Mouse (Mus musculus): Measurements from ENCODE around the gene Fam240b.
A peak's percentile ranks its signal among the peaks of the same experiment; 100 is the strongest.
"Not testable (repeated sequence)": the region's sequence is repeated elsewhere in the genome, so short reads cannot be mapped to it uniquely, and the experiment has no call there.

Gene Fam240b

DNA sequence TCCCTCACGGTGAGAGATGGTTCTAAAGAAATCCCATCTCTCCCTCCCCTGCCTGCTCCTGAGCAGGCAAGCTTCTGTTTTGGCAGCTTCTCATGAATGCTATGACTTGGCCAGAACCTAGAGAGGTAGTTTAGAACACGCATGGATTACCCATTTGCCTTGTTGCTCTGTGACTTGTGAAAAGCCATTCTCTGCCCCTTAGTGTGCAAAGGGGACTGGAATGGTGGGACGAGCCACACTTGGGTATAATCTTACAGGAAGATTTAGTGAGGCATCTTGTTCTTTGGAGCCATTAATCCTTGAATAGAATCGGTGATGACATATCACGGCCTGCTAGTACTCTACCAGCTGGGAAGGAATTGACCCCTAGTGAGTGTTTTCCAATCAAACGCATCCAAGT, at the start of gene Fam240b:
Gene Fam240b, minus strand, starts transcription at position 101 of the 400 bp plus-strand sequence.
- DNase-seq (ENCODE audit: low spot score in 2 of 2) = no peak

DNA sequence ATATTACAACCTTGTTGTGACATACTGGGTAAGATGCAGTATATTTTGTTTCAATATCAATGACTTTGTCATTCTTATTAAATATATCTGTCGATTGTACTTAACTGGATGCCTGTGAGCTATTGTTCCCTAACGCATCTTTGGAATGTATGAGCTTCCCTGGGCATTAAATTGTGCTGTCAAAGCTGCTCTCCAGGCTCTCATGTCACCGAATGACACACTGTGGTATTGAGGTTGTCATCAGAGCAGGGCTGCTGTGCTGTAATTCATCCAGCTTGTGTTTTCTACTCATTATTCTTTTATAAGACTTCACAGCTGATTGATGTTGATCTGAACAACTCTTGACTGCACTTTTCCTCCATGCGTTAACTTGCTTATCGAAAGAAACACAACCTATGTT, 32.5 kb upstream of the Fam240b start:
- no peak for DNase-seq (ENCODE audit: low spot score in 2 of 2)

DNA sequence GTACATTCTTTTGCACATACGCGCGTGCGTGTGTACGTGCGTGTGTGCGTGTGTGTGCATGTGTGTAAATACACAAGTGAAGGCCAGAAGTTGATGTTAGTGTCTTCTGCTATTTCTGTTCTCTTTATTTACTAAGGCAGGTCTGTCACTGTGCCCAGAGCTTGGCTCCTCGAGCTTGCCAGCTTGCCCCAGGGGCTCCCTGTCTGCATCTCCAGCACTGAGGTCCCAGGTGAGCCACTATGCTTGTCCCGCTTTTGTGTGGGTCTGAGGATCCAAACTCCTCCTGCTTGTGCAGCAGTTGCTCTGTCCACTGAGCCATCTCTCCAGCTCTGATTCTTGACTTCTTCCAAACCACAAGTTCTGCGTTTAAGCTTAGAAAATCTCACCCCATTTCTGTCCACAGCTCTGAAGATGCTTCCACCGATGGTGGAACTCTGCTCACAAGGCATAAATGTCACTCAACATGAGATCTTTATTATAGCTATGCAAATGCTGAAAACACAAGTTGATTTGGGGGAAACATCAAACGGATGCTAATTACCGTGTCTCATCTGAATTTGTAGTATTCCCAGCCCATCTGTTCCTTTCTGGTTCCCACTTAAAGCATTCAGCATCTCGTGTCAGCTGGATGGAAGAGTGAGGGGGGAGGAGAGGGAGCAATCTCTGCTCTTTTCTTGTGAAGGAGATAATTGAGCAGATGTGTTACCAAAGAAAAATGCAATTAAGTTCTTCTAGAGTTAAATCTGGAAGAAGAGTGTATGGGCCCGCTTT, 29.1 kb upstream of the Fam240b start:
- peak; percentile 1 to 39 for DNase-seq (ENCODE audit: low spot score in 2 of 2)

DNA sequence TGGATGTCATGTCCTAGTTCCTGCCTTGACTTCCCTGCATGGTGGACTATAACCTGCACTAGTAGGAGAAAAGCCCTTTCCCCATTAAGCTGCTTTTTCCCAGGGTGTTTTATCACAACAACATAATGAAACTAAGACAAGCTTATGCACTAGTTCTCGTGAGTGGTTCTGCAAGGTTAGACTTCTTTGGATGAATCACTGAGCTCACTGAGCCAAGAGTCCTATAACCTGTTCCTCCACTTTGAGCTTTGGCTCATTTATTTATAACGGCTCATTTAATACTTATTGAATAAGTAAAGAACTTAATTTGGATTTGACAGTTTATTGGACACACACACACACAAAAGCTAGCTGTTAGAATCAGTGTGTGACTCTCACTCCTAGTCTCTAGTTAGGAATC, 16.7 kb upstream of the Fam240b start:
- DNase-seq (ENCODE audit: low spot score in 2 of 2) = no peak

DNA sequence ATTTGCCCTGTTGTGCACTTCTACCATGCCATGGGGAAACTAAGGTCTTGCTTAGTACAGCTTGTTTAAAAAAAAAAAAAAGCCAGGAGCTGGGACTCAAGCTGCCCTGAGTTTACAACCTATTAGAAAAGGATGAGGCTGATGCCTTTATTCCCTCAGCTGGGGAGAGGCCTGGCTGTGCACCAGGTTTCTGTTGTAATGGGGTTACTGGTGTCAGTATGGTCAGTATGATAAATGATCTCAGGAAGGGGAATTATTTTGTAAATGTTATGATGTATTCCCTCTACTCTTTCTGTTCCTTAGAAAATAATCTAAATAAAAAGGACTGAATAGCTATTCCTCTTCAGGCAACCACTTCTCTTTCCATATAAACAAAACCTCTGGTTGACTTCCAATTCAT, 14.0 kb upstream of the Fam240b start:
- no peak for DNase-seq (ENCODE audit: low spot score in 2 of 2)

DNA sequence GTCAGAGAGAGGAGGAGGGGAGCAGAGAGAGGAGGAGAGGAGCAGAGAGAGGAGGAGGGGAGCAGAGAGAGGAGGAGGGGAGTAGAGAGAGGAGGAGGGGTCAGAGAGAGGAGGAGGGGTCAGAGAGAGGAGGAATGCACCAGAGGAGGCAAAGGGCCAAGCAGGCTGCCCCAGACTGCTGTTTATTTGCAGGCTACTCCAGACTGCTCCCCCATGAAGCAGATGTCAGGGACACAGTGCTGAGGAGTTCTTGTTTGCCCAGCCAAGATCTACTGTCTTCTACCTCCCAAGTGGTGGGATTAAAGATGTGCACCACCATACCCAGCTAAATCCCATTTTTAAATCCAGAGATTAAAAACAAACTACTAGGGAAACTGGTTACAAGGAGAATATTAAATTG, 9.8 kb upstream of the Fam240b start:
- DNase-seq (ENCODE audit: low spot score in 2 of 2) = no peak

DNA sequence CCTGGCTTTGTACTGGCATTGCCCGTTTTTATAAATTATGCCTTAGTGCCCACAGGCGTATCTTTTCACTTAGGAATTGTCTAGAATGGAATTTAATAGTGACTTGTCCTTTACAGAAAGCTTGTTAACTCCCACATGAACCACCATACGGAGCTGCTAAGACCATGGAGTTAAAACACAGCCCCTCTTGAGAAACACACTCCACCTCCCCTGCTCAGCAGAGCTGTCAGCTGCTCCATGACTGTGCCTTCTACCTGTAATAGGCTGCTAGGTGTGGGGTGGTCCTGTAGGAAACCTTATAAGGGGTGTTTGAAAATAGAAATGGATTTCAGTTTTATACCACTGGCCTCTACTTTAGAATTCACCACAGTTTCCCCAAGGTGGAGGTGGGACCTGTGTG, 5.2 kb upstream of the Fam240b start:
- no peak for DNase-seq (ENCODE audit: low spot score in 2 of 2)

DNA sequence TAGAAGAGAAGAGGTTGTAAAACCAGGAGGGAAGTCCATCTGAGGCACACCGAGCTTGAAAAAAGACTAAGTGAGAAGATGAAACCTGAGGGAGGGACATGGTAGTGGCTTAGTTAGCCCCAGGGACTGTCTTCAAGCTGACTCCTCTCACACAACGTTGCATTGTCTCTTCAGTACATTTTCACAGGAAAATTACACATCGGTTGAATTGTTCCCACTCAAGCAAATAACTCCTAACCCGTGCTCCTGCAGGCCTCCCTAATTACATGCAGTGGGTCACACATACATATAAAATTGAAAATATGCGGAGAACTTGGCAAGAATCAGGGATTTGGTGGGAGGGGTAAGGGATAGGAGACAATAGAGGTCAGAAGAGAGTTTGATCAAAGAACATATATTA, 4.0 kb downstream of the Fam240b start:
- DNase-seq (ENCODE audit: low spot score in 2 of 2) = no peak

DNA sequence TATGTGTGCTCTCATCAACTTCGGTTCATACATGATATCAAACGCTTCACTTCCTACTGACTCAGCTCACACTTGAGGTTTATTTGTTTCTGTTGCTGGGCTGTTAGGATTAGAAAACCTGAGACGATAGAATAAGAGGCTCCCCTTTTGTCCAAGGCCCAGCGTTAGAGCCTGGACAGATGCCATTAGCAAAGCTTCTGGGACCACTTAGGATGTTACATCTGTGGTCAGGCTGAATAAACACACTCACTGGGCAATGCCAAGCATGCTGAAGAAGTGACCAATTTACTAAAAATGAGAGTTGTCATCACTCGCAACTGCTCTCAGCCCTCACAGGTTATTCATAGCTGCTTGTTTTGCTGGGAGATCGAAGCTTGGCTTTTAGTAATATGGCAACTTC, 7.7 kb downstream of the Fam240b start:
- no peak for DNase-seq (ENCODE audit: low spot score in 2 of 2)

DNA sequence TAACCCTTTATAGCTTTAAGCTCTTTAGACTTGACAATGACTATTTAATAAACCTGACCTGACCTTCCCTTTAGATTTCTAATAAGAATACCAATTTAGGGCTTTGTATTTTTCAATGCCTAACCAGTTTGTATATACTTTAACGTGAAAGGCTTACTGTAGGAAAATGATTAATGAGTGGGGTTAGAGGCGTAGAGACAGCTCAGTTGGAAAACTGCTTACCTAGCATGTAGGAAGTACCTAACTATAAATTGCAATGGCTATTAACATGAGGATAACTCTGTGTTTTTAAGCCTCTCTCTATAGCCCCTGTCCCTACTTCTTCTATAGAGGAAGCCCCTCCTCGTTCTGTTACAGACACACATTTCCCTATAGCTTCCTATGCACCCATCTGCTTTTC, 17.6 kb downstream of the Fam240b start:
- no peak for DNase-seq (ENCODE audit: low spot score in 2 of 2)

DNA sequence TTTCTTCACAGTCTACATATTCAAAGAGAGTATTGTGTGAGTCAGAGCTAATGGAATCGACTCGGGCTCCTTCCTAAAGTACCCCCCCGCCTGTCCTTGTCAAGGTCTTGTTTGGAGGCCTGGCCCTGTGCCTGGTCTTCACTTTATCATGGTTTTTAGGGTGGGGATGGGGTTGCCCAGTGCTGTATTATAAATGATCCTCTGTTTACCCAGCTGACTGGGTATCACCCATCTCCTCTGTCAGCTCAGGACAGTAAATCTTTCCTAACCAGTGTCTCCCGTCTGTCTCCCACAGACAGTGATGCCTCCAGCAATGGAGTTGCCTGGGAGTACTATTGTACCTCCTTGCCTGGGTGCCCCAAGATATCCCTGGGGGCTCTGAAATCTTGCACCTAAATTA, 19.6 kb downstream of the Fam240b start:
- no peak for DNase-seq (ENCODE audit: low spot score in 2 of 2)

DNA sequence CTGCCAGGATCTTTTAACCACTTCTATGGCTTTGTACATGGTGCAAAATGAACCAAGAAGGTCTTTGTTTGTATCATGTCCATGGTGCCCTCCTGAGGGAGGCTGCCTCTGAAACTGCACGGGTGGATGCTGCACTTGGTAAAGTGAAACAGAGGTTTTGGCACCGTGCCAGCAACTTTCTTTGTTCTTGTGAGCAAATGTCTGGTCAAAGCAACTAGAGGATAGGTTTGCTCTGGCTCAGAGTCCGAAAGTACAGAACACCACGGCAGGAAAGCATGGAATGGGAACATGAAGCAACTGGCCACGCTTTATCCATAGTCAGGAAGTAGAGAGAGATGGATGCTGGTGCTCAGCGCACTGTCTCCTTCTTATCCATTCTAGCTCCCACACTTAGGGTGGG, 29.7 kb downstream of the Fam240b start:
- DNase-seq (ENCODE audit: low spot score in 2 of 2) = no peak

DNA sequence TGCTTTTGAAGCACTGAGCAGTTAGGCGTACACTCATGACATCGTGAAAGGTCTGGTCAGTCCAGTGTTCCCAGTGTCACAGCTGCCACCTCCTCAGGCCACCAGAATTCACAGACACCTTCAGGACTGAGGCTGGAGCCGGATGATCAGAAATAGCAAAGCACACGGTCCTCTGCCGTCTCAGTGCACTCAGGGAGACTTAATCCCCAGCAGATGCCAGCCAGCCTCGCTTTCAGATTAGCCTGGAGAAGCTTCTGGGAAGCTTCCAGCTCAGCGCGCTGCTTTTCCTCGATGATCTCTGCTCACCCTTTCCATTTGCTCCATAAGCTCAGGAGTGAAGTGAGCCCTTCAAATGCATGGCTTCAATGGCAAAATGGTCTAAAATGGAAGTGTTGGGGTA, 32.4 kb downstream of the Fam240b start:
- no peak for DNase-seq (ENCODE audit: low spot score in 2 of 2)

DNA sequence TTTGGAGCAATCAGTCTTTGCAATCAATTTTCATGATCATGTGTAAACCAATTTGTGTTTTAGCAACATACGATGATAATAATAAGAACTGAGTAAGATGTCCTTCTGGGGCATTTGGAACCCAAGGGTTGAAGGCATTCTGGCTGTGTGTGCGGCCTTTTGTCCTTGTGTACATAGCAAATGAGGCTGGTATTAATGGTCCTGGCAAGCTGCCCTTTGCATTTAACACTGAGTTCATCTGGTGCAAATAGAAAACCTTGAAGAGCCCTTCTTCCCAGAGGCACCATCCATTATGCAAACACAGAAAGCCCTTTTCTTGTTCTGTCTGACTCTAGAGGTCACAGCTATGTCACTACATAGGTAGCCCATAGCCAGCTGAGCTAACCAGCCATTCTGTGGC, 35.0 kb downstream of the Fam240b start:
- DNase-seq (ENCODE audit: low spot score in 2 of 2) = no peak

DNA sequence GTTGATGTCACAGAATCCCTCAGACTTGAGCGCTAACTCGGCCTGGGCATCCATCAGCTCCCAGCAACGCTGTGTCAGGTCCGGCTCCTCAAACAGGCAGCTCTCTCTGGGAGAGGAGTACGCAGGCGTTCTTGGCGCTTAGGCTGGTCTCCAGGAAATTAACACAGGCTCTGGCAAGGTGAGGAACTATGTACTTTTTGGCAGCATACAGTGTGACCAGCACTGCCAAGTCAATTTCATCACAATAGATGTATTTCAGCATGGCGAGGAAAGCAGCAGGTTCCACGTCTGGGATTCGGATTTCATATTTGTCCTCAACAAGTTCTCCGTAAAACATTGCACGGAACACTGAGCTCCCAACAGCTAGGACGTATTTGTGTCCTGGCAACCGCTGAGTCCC, 39.4 kb downstream of the Fam240b start:
- DNase-seq (ENCODE audit: low spot score in 2 of 2) = no peak

DNA sequence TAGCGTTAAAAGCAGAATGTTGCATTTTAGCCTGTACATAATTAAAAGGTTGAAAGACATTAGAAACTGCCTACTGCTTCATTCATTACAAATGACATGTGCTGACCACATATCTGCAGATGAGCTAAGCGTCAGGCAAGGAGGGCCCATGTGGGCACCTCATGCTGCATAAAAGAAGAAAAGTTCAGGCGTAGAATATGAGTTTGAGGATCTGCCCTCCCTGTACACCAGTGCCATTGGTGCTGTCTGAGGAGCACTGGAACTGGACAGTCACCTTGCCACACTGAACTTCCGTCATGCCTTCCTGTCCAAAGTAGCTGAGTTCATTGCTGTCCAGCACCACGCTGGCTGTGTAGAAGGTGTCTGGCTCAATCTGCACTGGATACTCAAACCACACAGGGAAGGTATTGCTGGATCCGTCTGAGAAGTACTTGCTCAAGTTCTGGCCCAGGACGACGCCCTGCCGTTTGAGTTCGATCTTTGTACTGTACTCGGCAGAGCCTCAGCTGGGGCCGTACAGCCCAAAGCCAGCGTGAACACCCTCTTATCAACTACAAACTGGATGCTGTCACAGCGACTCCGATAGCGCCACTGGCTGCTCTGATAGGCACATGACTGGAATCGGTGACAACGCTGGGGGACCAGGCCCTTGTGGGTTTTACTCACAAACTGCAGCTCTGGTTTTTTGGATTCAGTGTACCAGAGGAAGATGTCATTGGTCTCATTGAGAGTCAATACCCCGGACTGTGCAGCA, 40.2 kb downstream of the Fam240b start:
- DNase-seq (ENCODE audit: low spot score in 2 of 2) = not testable (repeated sequence)

DNA sequence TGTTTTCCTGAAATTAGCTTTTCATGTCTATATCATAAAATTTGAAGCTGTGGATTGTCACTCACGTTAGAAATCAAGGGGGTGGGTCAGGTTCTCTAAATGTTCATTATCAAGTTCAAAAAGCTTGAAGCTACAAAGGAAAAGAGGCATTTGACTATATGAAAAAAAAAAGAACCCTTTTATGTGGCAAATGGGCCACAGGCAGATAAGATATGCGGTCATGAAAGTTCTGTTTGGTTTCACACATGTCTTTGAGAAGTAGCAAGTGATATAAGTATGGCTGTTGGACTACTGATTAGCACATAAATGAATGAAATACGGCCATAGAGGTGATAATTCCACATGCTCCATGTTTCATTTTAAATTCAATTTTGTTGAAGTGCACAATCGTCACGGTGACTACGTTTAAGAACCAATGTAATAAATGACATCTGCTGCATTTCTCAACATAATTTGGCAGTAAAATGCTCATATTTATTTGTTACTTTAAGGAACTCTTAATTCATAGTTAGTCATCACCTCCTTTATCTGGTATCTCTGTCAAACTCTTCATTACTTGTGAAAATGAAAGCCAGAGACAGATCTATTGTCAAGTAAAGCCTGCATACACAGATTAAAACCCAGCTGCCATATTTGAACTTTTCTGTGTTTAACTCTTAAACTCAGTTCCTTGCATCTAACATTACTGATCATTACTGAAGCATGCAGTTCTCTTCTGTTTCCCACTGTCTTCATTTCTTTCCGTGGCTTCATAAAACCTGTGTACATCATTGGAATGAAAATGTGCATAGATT, 47.4 kb downstream of the Fam240b start:
- no peak for DNase-seq (ENCODE audit: low spot score in 2 of 2)

DNA sequence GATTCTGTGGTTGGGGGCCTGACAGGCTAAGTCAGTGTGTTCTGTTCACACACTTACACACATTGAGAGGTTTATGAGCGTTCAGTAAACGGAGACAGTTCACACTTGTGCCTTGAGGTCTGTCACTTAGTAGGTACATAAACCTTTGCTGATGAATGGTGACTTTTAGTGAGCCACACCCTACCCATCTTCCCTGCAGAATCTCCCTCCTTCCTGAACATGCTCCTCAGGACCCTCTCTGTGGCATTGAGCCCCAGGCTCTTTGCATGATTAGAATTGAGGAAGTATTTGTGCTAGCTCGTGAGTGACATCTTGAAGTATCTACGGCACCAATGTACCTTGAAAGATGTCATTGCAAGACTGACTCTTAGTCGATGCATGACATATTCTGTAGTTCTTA, 48.9 kb downstream of the Fam240b start:
- no peak for DNase-seq (ENCODE audit: low spot score in 2 of 2)

DNA sequence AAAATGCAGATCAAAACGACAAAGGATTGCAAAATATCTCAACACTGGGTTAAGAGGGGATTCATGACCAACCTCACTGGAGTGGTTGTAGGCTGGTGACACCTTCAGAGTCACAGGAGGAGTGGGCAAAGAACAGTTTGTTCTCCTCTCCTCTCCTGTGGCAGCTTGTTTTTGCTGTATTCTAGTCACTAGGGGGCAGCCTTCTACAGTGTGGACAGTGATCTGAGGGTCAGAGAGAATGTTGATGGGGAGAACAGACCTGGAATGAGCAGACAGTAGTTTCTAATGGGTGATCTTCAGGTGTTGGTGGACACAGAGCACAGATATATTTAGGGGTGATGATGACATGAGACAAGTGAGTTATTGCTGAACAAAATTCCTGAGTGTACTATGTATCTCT, 49.6 kb downstream of the Fam240b start:
- DNase-seq (ENCODE audit: low spot score in 2 of 2) = peak in 1 of 2 experiments; percentile 43

DNA sequence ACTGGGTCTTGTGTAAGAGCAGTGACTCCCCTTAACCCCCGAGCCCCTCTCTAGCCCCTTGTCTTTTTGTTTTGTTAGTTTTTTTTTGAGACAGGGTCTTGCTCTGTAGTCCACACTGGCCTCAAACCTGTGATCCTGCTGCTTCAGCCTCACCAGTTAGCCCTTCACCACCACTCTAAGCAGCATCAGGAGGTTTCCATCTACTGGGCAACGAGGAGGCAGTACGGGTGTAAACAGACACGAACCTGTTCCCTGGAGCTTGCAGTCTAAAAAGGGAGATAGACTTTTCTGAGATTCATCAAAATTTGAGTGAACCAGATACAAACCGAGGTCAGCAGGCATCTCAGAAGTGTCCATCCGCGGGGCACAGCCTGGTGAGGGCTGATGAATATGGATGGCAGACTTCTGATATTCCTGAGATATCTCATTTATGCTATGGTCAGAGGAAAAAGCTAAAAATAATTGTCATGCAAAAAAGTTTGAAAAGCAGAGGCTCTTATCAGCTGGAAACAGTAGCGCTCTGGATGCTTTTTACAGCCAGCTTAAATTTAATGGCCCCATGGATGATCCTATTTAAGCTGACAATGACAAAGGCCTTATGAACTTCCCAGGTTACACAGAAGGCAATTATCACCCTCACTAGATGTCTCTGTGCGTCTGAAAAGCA, 52.2 kb downstream of the Fam240b start:
- DNase-seq (ENCODE audit: low spot score in 2 of 2) = no peak

DNA sequence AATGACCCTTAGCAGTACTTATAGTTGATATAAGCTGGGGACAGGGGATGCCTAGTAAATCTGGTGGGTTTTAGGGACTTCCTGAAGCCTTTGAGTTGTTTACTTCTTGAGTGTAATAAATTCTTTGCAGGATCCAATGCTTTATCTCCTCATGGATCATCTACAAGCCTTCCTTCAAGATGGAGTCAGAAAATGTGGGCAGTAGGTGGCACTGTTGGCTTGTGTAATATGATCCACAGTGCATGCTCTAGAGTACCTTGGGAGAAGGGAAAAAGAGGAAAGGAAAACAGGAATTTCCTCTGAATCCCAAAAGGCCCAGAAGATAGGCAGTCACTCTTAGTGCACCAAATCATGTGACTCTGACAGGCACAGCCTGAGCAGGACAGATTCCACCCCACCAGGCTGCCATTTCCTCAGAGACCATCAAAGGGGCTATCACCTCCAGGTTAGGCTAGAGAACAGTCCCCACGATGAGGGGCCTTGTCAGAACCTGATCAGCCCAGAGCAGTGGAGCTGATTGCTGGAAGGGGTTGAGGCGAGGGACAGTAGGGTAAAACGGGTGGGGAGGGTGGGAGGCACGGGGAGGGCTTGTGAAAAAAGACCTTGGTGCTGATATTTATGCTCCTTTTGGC, 54.2 kb downstream of the Fam240b start:
- DNase-seq (ENCODE audit: low spot score in 2 of 2) = peak; percentile 64 to 82

DNA sequence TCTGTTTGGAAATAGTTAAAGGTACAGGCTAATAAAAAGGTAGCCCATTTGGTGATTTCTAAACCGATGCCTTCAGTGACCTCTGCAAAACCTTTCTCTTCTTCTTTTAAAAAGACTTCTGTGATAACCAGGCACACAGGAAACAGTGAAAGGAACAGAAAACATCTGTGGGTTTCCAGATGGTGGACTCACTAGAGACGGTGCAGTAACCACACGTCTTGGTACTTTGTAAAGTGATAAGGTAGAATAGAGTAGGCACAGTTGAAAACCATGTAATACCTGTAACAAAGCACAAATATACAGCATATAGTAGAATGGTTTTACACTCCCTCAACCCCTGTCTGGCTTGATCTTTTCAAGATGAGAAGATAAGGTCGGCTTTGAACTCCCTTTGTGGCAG, 57.0 kb downstream of the Fam240b start:
- DNase-seq (ENCODE audit: low spot score in 2 of 2) = no peak
